Mouse (Mus musculus) kidney, adult 2 months (tissue): ENCODE measurements at regions not wholly inside any gene's neighbourhood (a gene's known extent, or its start where the extent isn't known, plus 50 kb on each side); places are given as distances from the start of the nearest gene placed in this dataset.

Experiments used
- CTCF ChIP-seq: fragments of 200-500 bp; conservative IDR thresholded peaks from 2 replicates; pipeline ENCODE4 v1.5.1; 2011; ENCODE audit warnings: low read depth, mild to moderate bottlenecking, control low read depth, low read length, moderate library complexity, mixed read lengths; ENCODE audit not compliant: insufficient read depth, insufficient read length
- POLR2A ChIP-seq: fragments of 200-500 bp; IDR thresholded peaks from one replicate; pipeline ENCODE4 v1.6.1; 2011; ENCODE audit warnings: low read depth, low read length, control low read depth

DNA sequence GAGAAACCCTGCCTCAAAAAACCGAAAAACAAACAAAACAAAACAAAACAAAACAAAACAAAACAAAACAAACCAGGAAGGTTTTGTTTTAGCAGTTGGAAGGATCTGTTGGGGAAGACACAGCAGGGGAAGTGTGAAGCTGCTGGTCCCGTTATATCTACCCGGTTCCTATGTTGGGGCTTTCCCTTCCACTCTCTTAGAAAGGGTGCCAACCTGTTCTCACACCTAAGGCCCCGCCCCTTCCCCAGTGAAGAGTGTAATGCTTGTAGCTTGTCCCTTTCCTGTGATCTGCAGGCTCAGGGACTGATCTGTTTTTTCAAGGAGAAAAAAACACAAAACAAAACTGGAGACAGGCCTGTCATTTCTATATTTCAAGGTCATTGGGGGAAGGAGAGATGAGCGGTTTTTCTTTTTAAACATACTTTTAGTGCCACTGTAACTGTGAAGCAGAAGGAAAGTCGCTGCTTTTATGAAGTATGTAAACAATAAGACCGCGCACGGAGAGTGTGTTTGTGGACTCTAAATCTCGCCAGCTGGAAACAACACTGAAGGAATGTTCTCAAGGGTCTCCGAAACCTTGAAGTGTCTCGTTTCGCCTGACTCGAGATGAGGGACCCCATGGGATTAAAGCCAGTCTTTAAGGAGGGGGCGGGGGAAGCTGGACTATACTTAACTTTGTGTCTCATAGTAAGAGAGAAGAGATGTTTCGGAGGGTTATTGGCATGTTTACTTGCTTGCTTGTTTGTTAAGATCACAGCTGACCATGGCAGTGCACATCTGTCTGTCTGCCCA lies 256.1 kb downstream of the Prex1 start:
- TF ChIP-seq POLR2A: no peak
- TF ChIP-seq CTCF: no peak
